Mouse (Mus musculus): ENCODE measurements around the gene Pank2.

Pank2 gene

DNA sequence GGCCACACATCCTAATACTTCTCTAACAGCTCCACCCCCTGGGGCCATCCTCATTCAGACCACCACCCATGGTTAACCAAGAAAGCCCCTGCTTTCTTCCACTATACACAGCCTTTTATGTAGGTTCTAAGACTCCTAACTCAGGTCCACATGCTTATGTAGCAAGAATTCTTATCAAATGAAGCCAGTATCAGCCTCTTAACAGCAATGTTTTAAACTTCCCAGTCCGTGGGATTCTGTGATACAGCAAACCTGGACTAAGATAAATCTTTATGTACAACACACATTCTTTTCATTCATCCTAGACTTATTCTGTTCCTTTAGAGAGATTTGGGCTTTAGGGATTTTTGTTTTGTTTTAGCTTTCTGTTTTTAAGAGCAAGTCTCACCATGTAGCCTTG is 61.4 kb downstream of the Pank2 start:
- DNase-seq (ENCODE audit: low spot score): no peak

DNA sequence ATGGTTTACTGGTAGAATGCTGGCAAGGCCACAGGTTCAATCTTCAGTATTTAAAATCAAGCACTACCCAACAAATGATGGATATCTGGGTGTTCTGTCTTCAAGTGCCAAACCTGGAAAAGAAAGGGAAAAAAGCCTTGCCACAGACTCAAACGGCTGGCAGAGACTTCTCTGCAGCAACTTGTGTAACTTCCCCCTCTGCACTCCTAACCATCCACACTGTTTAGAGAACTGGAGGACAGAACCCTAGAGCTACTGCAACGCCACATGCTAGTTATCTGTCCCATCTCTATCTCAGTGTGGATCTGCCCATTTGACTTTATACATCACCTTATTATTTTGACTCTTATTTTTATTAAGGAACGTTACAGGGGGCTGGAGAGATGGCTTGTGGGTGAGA is 63.7 kb downstream of the Pank2 start:
- DNase-seq (ENCODE audit: low spot score): no peak

DNA sequence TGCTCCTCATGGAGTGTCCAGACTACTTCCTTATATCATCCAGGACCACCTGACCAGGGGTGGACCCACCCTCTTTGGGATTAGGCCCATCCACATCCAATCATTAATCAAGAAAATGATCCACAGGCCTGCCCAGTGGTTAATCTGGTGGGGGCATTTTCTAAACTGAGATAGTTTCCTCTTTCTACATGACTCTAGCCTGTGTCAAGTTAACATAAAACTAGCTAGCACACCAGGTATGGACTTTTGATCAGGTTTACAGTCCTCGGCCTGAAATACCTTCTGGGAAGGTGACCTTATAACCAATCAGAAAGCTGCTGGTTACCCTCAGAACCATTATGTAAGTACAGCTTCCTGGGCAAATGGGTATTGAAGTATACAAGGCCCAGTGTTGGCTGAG is 66.7 kb downstream of the Pank2 start:
- DNase-seq (ENCODE audit: low spot score): no peak

DNA sequence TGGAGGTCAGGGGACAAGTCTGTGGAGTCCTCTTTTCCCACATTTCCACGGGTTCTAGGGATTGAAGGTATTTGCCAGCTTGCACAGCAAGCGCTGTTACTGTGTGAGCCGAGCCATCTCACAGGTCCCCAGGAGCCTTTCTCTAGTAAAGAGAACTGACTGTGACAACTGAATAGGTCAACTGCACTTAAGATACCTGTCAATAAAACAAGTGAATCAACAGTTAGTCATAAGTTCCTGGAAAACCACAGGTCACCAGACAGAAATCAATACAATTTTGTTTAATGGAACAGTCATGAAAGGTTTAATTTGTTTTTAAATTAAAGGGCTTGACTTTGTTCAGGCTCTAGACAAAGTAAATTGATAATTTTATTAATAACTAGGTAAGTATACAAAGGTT is 68.3 kb downstream of the Pank2 start:
- DNase-seq (ENCODE audit: low spot score): no peak

DNA sequence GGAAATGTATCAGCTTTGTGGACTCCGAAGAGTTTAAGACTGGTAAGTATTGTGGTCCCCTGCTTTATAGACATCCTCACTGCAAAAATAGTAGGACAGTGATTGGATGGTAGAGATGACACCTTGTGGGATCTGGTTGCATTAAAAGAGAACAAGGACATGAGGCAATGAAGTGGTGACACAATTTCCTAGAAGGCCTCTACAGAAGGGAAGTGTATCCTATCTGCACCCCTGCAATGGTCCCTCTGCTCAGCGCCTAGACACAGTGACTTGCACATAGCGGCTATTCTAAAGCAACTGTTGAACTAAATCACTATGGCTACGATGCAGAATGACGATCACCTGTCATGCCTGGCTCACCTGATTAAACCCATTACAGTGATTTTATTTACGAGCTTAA is 75.3 kb downstream of the Pank2 start:
- DNase-seq (ENCODE audit: low spot score): no peak

DNA sequence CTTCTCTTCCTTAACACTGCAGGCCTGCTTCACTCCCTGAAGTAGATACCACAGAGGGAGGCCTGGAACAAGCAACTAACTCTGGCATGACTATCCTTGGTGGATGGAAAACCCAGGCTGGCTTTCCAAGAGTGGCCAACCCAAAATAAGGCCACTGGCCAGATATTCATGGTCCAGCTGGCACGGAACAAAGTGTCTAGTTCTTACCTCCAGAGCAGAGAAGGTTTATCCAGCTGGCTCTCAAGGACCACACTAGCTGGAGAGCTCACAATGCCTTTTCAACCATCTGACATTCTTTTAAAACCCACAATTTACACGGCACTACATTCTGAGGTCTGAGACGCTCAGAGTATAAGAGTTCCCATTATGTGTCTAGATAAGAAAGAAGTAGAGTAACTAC is 82.2 kb downstream of the Pank2 start:
- DNase-seq (ENCODE audit: low spot score): no peak

DNA sequence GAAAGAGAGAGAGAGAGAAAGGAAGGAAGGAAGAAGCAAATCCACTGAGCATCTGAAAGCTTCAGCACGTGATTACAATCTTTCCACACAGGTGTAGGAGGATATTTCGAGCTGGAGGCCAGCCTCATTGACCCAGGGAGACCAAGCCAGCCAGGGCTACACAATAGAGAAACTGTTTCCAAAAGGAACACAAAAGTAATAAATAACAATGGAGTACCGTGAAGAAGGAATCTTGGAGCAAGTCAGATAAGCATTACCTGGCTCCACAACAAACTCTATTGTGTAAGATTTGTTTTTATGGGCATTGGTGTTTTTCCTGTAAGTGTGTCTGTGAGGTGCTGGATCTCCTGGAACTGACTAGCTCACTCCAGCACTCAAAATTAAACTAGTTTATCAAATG is 83.3 kb downstream of the Pank2 start:
- no peak for DNase-seq (ENCODE audit: low spot score)
